Mouse (Mus musculus) erythroblast, embryonic 14.5 days (primary cell): ENCODE data around the gene Gm4779.

Experiments used
- GATA1 ChIP-seq: IDR thresholded peaks from 2 replicates; pipeline ENCODE4 v1.6.1; 2012; ENCODE audit warnings: low read length, inconsistent platforms, mixed read lengths
- TAL1 ChIP-seq: IDR thresholded peaks from 3 replicates; pipeline ENCODE4 v1.6.1; 2012; ENCODE audit warnings: low read length, inconsistent platforms, mixed read lengths

GRCm38 (mm10) chrX:101750144-101750543 is 44.1 kb downstream of the Gm4779 start:
- TF ChIP-seq TAL1 (no peak), GATA1 (no peak)
